Mouse (Mus musculus) forebrain, embryonic 12.5 days (tissue): ENCODE measurements around the gene Kpna1. TPM values are rescaled to one million over a fixed set of nuclear protein-coding genes. Genes with fewer than 3 reads are reported as not detected.

Source experiments
- ATAC-seq: fragments of 200-750 bp; cut with Nextera tagmentation; 2 replicates; pipeline ENCODE4 v1.8.0; 2017; ENCODE audit warnings: moderate TSS enrichment; ENCODE audit not compliant: low FRiP score
- H3K27ac ChIP-seq: fragments of 300-500 bp; sonication (generic); 2 replicates; pipeline ENCODE4 v1.5.1; 2016; ENCODE audit warnings: mild to moderate bottlenecking
- H3K27me3 ChIP-seq: fragments of 300-500 bp; sonication (generic); 2 replicates; pipeline ENCODE4 v1.6.1; 2016; ENCODE audit warnings: mild to moderate bottlenecking
- H3K36me3 ChIP-seq: fragments of 300-500 bp; sonication (generic); replicated peaks from 2 replicates; pipeline ENCODE4 v1.6.1; 2016; ENCODE audit warnings: mild to moderate bottlenecking
- H3K4me1 ChIP-seq: fragments of 300-500 bp; sonication (generic); 2 replicates; pipeline ENCODE4 v1.6.1; 2016
- H3K4me2 ChIP-seq: fragments of 300-500 bp; sonication (generic); 2 replicates; pipeline ENCODE4 v1.6.1; 2016; ENCODE audit warnings: mild to moderate bottlenecking, moderate library complexity
- H3K4me3 ChIP-seq: fragments of 300-500 bp; sonication (generic); replicated peaks from 2 replicates; pipeline ENCODE4 v1.5.1; 2016; ENCODE audit warnings: mild to moderate bottlenecking
- H3K9ac ChIP-seq: fragments of 300-500 bp; sonication (generic); 2 replicates; pipeline ENCODE4 v1.6.1; 2016; ENCODE audit warnings: mild to moderate bottlenecking
- H3K9me3 ChIP-seq: fragments of 300-500 bp; sonication (generic); 2 replicates; pipeline ENCODE4 v1.6.1; 2016
- WGBS: fragments of 180-500 bp; shearing (Covaris S2); methylation state at CpG from one replicate; pipeline ENCODE4 v1.1.7; 2016; 5-methylcytosine and 5-hydroxymethylcytosine counted together
- polyA plus RNA-seq: library from polyadenylated mRNA; unstranded; fragments of >200 nt; fragmentation: Nextera tagmentation; extraction: Ambion mirVana; gene quantifications from 2 replicates; pipeline ENCODE4 v1.2.1, GENCODE M21; 2016

The Kpna1 gene
- polyA plus RNA-seq, 1 experiment from 2014 or later = 90.1 TPM

DNA sequence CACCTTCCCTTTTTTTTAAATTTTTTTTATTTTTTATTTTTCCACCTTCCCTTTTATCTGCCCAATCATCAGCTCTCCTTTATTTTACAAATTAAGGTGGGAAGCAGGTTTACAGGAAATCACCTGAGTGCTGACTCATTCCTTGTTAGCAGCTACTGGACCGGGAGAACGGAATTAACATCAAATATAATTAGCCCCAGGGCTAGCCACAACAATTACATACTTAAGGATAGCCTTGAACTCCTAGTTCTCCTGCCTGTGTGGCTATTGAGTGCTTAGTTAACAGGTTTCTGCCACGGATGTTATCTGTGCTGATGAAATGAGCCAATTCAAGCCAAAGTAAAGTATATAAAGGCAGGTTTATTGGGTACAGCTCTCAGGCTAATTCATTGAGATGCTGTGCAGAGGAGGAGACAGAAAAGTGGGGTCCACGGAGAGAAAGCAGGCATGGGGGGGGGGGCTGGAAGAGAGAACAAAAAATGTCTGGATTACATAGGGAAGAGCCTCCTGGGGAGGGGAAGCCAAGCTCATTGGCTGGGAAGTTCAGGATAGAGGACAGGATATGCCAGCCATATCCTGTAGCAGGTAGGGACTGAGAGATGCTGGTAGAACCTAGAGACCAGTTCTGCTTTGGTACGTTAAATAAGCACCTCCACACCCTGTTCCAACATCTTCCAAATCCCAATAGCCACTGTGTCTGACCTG is 12.0 kb upstream of the Kpna1 start:
- no peaks in the 10 kb centered on the region for H3K27me3 ChIP-seq
- 47% methylated on average over 5 of the region's 5 CpGs for WGBS
- H3K4me3 ChIP-seq = no peak overlapping the region
- no peak overlapping the region for H3K4me2 ChIP-seq
- no peak for ATAC-seq
- H3K9ac ChIP-seq = no peak overlapping the region
- H3K27ac ChIP-seq = no peak overlapping the region
- H3K4me1 ChIP-seq = no peaks in the 10 kb centered on the region
- no peaks in the 10 kb centered on the region for H3K36me3 ChIP-seq
- H3K9me3 ChIP-seq = no peaks in the 10 kb centered on the region

DNA sequence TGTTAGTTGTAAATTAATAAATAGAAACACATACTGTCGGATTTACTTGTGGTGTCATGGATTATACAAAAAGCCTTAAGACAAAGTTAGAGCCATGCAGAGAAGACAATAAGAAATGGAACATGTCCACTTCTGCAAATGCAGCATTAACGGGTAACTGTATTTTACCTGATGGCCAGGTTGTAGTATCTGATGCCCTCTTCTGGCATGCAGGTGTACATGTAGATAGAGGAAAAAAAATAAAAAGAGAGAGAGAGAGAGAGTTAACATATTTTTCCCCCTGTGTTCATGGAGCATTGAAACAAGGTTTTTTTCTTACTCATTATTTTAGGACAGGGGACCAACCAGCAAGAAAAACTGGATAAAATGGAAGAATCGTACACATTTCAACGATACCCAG is 11.2 kb upstream of the Kpna1 start:
- H3K27ac ChIP-seq = no peak overlapping the region
- 90% methylated on average over 4 of the region's 4 CpGs for WGBS
- H3K27me3 ChIP-seq = no peaks in the 10 kb centered on the region
- no peak for ATAC-seq
- no peak overlapping the region for H3K4me3 ChIP-seq
- no peaks in the 10 kb centered on the region for H3K9me3 ChIP-seq
- no peak overlapping the region for H3K4me2 ChIP-seq
- H3K36me3 ChIP-seq = no peaks in the 10 kb centered on the region
- H3K4me1 ChIP-seq = no peaks in the 10 kb centered on the region
- no peak overlapping the region for H3K9ac ChIP-seq

DNA sequence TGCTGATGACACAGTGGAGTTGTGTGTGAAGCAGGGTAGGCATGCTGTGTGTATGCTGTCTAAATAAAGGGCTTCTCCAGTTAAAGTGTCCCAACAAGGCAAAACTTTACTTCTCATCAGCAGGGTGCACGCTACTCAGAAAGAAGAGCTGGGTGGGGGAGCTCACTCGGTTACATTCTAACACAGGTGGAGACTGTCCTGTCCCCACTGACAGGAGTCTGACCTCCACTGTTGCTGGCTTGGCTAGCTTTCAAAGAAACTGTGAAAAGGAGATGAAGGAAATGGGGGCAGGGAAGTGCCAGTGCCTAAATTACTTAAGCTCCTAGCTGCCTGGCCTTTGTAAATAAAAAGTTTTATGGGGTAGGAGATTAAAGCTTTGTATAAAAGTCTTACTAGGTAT is 10.4 kb upstream of the Kpna1 start:
- no peak for ATAC-seq

DNA sequence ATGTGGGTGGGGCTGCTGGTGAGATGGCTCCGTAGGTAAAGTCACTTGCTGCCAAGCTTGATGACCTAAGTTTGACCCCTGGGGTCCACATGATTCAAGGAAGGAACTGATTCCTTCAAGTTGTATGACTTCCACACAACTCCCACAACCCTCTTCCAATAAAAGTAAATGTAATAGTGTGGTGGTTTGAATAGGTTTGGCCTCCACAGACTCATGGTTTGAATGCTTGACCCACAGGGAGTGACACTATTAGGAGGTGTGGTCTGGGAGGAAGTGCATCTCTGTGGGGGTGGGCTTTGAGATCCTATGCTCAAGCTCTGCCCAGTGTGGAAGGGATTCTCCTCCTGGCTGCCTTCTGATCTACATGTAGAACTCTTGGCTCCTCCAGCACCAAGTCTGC is 4.5 kb upstream of the Kpna1 start:
- no peak overlapping the region for H3K4me2 ChIP-seq
- no peaks in the 10 kb centered on the region for H3K27me3 ChIP-seq
- no peak overlapping the region for H3K9ac ChIP-seq
- no peak for ATAC-seq
- no peaks in the 10 kb centered on the region for H3K9me3 ChIP-seq
- WGBS = 54% methylated on average over 1 of the region's 1 CpGs
- H3K27ac ChIP-seq = no peak overlapping the region
- H3K4me3 ChIP-seq = no peak overlapping the region
- no peaks in the 10 kb centered on the region for H3K4me1 ChIP-seq
- no peaks in the 10 kb centered on the region for H3K36me3 ChIP-seq

More for the DNA sequence above, 10.4 kb upstream of the Kpna1 start:
- Histone ChIP-seq H3K27ac (no peak overlapping the region), H3K27me3 (no peaks in the 10 kb centered on the region), H3K9me3 (no peaks in the 10 kb centered on the region), H3K4me2 (no peak overlapping the region), H3K4me1 (no peaks in the 10 kb centered on the region), H3K9ac (no peak overlapping the region), H3K36me3 (no peaks in the 10 kb centered on the region), H3K4me3 (no peak overlapping the region)
- 62% methylated on average over 2 of the region's 2 CpGs for WGBS

DNA sequence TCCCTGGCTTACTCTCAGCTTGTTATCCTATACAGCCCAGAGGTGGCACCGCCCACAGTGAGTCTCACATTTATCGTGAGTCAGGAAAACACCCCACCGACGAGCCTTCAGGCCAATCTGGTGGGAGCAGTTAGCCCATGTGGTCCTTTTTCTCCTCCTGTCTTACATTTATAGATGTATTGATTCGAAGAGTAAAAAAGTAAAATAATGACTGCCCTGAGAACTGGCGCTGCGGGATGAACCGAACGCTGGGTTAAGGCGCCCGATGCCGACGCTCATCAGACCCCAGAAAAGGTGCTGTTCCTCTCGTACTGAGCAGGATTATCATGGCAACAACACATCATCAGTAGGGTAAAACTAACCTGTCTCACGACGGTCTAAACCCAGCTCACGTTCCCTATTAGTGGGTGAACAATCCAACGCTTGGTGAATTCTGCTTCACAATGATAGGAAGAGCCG is 2.8 kb downstream of the Kpna1 start:
- Histone ChIP-seq H3K36me3 (no peaks in the 10 kb centered on the region), H3K27me3 (no peaks in the 10 kb centered on the region), H3K9me3 (0 out of 2 replicates have a peak, but pooled peaks cover 3% of the 10 kb centered on the region), H3K9ac (no peak overlapping the region), H3K4me1 (peaks cover 16% of the 10 kb centered on the region), H3K4me2 (no peak overlapping the region), H3K27ac (no peak overlapping the region), H3K4me3 (no peak overlapping the region)
- 52% methylated on average over 19 of the region's 19 CpGs for WGBS
- peak; percentile 92 for ATAC-seq

DNA sequence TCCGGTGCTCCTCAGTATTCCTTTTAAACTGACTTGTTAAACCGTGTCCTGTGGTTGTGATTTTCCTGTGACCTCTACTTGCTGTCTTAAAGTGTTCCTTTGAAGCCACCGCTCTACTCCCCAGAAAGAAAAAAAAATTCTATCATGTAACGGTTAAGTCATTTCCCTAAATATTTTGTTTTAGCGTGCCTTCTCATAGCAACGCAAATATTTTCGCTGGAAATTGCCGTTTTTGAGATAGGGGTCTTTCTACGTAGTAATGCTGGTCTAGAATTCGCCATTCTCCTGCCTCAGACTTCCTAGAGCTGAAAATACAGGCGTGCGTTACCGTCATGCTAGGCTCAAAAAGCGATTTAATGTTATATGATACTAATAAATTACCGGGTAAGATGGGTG is 4.0 kb downstream of the Kpna1 start:
- H3K4me1 ChIP-seq = peaks cover 16% of the 10 kb centered on the region
- H3K4me3 ChIP-seq = peak overlapping the region; percentile 84
- H3K36me3 ChIP-seq = no peaks in the 10 kb centered on the region
- 0 out of 2 replicates have a peak, but pooled peaks cover 3% of the 10 kb centered on the region for H3K9me3 ChIP-seq
- H3K27me3 ChIP-seq = no peaks in the 10 kb centered on the region
- H3K4me2 ChIP-seq = peak overlapping the region; percentile 67
- no peak for ATAC-seq
- WGBS = 6% methylated on average over 15 of the region's 15 CpGs
- H3K27ac ChIP-seq = peak overlapping the region; percentile 99; the same call in 1 of the 2 replicates
- peak overlapping the region; percentile 92 for H3K9ac ChIP-seq

DNA sequence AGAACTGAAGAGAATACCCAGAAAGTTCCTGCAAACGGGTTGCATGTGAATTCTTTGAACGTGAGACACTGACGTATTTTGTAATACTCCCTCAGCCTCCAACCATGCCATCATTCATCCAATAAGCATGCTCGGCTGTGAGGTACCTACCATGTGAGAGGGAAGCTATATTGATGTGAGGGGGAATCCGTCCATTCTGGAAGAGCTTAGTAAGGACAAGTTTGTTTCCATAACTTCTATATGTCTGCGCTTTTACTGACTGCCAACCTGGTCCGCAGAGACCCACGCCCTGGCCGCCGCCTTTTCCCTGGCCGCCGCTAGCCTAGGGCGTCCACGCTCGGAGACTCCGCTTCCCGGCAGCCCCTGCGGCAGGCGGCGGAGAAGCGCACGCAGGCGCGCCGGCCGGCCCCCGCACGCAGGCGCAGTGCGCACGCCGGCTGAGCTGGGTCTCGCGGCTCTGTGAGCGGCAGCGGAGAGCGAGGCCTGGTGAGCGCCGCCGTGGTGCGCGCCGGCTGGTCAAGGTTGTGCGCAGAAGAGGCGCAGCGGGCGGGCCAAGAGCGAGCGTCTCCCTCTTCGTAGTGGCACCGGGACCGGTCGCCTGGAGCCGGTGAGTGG is 4.5 kb downstream of the Kpna1 start:
- Histone ChIP-seq H3K4me1 (peaks cover 16% of the 10 kb centered on the region), H3K9me3 (0 out of 2 replicates have a peak, but pooled peaks cover 3% of the 10 kb centered on the region), H3K27ac (peak overlapping the region; percentile 99), H3K9ac (peak overlapping the region; percentile 92), H3K27me3 (no peaks in the 10 kb centered on the region), H3K36me3 (no peaks in the 10 kb centered on the region), H3K4me2 (peak overlapping the region; percentile 67), H3K4me3 (peak overlapping the region; percentile 84)
- WGBS = under 1% methylated on average over 48 of the region's 54 CpGs
- ATAC-seq = peak; percentile 94

DNA sequence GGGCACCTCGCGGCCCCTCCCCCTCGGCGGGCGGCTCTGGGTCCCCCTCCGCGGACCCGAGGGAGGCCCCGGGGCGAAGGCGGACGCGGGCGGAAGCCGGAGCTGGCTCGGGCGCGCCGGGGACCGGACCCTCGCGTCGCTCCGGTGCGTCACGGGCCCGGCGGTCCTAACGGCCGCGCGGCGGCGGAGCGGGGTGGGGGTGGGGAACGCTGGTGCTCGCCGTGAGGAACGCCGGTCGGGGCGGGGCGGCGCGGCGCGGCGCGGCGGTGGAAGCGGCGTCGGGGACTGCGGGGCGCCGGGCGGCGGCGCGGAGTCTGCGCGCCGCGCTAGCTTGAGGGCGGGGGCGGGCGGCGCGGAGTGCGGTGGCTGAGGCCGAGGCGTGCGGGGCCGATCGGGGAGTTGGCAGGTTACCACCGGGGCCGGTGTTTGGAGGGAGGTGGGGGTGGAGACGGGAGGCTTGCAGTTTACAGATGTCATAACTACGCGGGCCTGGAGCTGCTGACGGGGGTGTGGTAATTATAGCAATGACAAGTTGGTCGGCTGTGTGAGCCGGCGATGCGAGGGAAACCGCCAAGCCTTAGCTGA is 5.1 kb downstream of the Kpna1 start:
- ATAC-seq = peak; percentile 75
- WGBS = under 1% methylated on average over 49 of the region's 86 CpGs
- H3K4me1 ChIP-seq = peaks cover 16% of the 10 kb centered on the region

DNA sequence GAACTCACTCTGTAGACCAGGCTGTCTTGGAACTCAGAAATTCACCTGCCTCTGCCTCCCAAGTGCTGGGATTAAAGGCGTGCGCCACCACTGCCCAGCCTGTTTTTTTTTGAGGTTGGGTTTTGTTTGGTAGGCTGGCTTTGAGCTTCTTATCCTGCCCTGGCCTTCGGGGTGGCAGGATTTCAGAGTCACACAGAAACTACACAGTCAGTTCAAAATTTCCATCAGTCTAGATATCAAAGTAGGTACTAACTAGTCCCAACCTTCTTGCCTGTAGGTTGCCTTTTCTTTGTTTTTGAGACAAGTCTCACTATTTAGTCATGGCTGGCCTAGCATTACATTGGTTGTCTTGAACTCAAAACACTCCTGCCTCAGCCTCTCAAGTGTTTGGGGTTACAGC is 5.9 kb downstream of the Kpna1 start:
- no peak for ATAC-seq
- H3K9ac ChIP-seq = peak overlapping the region; percentile 92
- WGBS = 64% methylated on average over 3 of the region's 3 CpGs

More for the DNA sequence above, 5.1 kb downstream of the Kpna1 start:
- Histone ChIP-seq H3K9me3 (0 out of 2 replicates have a peak, but pooled peaks cover 3% of the 10 kb centered on the region), H3K27me3 (no peaks in the 10 kb centered on the region), H3K4me2 (peak overlapping the region; percentile 67), H3K9ac (peak overlapping the region; percentile 92), H3K27ac (peak overlapping the region; percentile 99), H3K4me3 (peak overlapping the region; percentile 84), H3K36me3 (no peaks in the 10 kb centered on the region)

DNA sequence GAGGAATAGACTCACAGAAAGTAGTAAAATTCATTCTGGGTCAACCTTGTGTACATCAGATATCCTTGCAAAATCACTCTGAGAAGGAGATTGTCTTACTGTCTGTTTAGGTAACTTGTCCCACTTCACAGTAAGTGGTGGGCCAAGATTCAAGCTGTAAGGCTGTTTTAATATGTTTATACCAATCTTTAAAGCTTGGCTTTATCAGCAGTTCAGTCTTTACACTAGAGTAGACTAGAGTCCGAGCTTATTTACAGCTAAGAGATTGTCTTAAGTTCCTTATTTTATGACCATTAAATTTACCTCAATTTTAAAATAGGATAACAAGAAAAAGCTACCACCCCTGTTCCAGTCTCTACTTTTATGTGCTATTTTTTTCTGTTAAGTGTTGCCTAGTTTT is 9.4 kb downstream of the Kpna1 start:
- ATAC-seq = no peak
- Histone ChIP-seq H3K4me3 (no peak overlapping the region), H3K9ac (no peak overlapping the region), H3K36me3 (no peaks in the 10 kb centered on the region), H3K27me3 (no peaks in the 10 kb centered on the region), H3K4me2 (no peak overlapping the region), H3K27ac (no peak overlapping the region), H3K4me1 (peaks cover 13% of the 10 kb centered on the region), H3K9me3 (no peaks in the 10 kb centered on the region)
- WGBS = 94% methylated on average over 1 of the region's 1 CpGs

More for the DNA sequence above, 5.9 kb downstream of the Kpna1 start:
- peak overlapping the region; percentile 84 for H3K4me3 ChIP-seq
- H3K36me3 ChIP-seq = no peaks in the 10 kb centered on the region
- 0 out of 2 replicates have a peak, but pooled peaks cover 3% of the 10 kb centered on the region for H3K9me3 ChIP-seq
- no peak overlapping the region for H3K27ac ChIP-seq
- no peaks in the 10 kb centered on the region for H3K27me3 ChIP-seq
- H3K4me1 ChIP-seq = peaks cover 16% of the 10 kb centered on the region
- H3K4me2 ChIP-seq = peak overlapping the region; percentile 67

DNA sequence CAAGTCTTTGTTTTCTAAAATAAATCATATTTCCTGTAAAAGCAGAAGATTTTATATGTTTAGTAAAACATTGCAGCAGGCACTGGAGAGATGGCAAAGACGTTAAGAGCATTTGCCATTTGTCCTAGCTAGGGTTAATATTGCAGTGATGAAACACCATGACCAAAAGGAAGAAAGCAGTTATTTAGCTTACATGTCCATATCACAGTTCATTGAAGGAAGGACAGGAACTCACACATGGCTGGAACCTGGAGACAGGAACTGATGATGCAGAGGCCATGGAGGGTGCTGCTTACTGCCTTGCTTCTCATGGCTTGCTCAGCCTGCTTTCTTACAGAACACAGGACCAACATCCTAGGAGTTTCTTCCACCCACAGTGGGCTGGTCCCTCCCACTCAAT is 13.8 kb downstream of the Kpna1 start:
- Histone ChIP-seq H3K4me2 (no peak overlapping the region), H3K9me3 (no peaks in the 10 kb centered on the region), H3K4me1 (no peaks in the 10 kb centered on the region), H3K9ac (no peak overlapping the region), H3K4me3 (no peak overlapping the region), H3K27ac (no peak overlapping the region), H3K27me3 (no peaks in the 10 kb centered on the region), H3K36me3 (no peaks in the 10 kb centered on the region)
- WGBS = 95% methylated on average over 1 of the region's 1 CpGs
- no peak for ATAC-seq

DNA sequence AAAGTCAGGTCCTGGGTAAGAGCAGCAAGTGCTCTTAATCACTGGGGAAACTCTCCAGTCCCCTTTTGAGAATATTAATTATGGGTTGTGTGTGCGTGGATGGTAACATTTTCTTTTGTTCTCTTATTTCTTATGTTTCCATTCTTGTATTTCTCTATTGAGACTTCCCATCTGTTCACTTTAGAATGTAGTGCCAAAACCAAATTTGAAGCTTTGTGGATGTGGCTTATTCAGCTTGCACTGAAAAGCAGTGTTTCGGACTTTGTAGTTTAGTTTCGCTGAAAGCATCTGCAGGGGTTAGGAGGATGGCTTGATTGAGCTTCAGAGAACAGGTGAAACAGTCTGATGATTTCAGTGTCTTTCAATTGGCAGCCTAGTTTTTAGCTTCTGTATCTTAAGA is 14.8 kb downstream of the Kpna1 start:
- Histone ChIP-seq H3K36me3 (no peaks in the 10 kb centered on the region), H3K9ac (no peak overlapping the region), H3K27me3 (no peaks in the 10 kb centered on the region), H3K4me3 (no peak overlapping the region), H3K4me2 (no peak overlapping the region), H3K27ac (no peak overlapping the region), H3K4me1 (no peaks in the 10 kb centered on the region), H3K9me3 (no peaks in the 10 kb centered on the region)
- 82% methylated on average over 3 of the region's 3 CpGs for WGBS
- no peak for ATAC-seq
